Mouse (Mus musculus): Measurements from ENCODE around the gene Tmem273.

DNA sequence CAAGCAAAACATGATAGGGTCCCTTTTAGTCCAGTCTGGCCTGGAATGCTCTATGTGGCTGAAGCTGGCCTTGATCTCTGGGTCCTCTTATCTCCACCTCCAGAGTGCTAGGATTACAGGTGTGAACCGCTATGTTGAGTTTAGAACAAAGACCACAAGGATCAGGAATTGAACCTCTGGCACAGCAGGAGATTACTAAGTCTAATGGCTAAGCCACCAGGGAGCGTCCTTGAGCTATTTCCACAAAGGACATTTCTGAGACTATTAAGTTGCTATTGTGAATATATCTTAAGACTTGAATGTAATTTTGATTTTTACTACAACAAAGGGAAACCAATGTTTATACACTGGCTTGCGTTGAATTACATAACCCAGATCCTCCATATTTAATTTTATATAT lies 13.0 kb upstream of the Tmem273 start:
- TF ChIP-seq CTCF (IDR thresholded peaks at IDR 0.05; ENCODE audit: insufficient read depth, low read length) (peak; percentile 30; the same call in 1 of the 2 replicates), POLR2A (IDR thresholded peaks at IDR 0.05; ENCODE audit: borderline replicate concordance, extremely low read depth, low read depth, low read length) (no peak)
